Mouse (Mus musculus) heart, embryonic 12.5 days (tissue): ENCODE measurements around the gene Slamf8. TPM values are rescaled to one million over a fixed set of nuclear protein-coding genes. Genes with fewer than 3 reads are reported as not detected.

Experiments
- ATAC-seq: fragments of 200-750 bp; cut with Nextera tagmentation; 2 replicates; pipeline ENCODE4 v1.8.0; 2017; ENCODE audit warnings: moderate TSS enrichment, moderate library complexity; ENCODE audit not compliant: insufficient number of reproducible peaks, low FRiP score
- H3K27ac ChIP-seq: fragments of 300-500 bp; sonication (generic); 2 replicates; pipeline ENCODE4 v1.5.1; 2016; ENCODE audit warnings: mild to moderate bottlenecking, moderate library complexity; ENCODE audit not compliant: poor library complexity, severe bottlenecking
- H3K27me3 ChIP-seq: fragments of 300-500 bp; sonication (generic); replicated peaks from 2 replicates; pipeline ENCODE4 v1.6.1; 2016; ENCODE audit warnings: mild to moderate bottlenecking, moderate library complexity
- H3K36me3 ChIP-seq: fragments of 300-500 bp; sonication (generic); 2 replicates; pipeline ENCODE4 v1.6.1; 2016; ENCODE audit warnings: mild to moderate bottlenecking, moderate library complexity
- H3K4me1 ChIP-seq: fragments of 300-500 bp; sonication (generic); replicated peaks from 2 replicates; pipeline ENCODE4 v1.6.1; 2016; ENCODE audit warnings: mild to moderate bottlenecking
- H3K4me2 ChIP-seq: fragments of 300-500 bp; sonication (generic); 2 replicates; pipeline ENCODE4 v1.6.1; 2016; ENCODE audit warnings: mild to moderate bottlenecking, moderate library complexity
- H3K4me3 ChIP-seq: fragments of 300-500 bp; sonication (generic); 2 replicates; pipeline ENCODE4 v1.5.1; 2016; ENCODE audit warnings: mild to moderate bottlenecking
- H3K9ac ChIP-seq: fragments of 300-500 bp; sonication (generic); 2 replicates; pipeline ENCODE4 v1.6.1; 2016; ENCODE audit warnings: mild to moderate bottlenecking, moderate library complexity
- H3K9me3 ChIP-seq: fragments of 300-500 bp; sonication (generic); replicated peaks from 2 replicates; pipeline ENCODE4 v1.6.1; 2016; ENCODE audit warnings: mild to moderate bottlenecking, moderate library complexity
- WGBS: fragments of 180-500 bp; shearing (Covaris S2); methylation state at CpG from one replicate; pipeline ENCODE4 v1.1.7; 2016; 5-methylcytosine and 5-hydroxymethylcytosine counted together
- polyA plus RNA-seq: library from polyadenylated mRNA; unstranded; fragments of >200 nt; fragmentation: Nextera tagmentation; extraction: Ambion mirVana; gene quantifications from 2 replicates; pipeline ENCODE4 v1.2.1, GENCODE M21; 2016

Slamf8 gene
- polyA plus RNA-seq, 1 experiment from 2014 or later: not detected

- 57% methylated on average over 5 of the region's 5 CpGs for whole genome bisulfite sequencing
- Histone ChIP-seq H3K9ac (no peak overlapping the region), H3K4me3 (no peak overlapping the region), H3K27me3 (peaks cover 5% of the 10 kb centered on the region; the same call in 1 of the 2 replicates), H3K4me2 (no peak overlapping the region), H3K27ac (no peak overlapping the region), H3K9me3 (peaks cover 14% of the 10 kb centered on the region), H3K36me3 (no peaks in the 10 kb centered on the region), H3K4me1 (no peaks in the 10 kb centered on the region)
- no peak for ATAC-seq
These were observed 33.2 kb upstream of the Slamf8 start for GRCm38 (mm10) chr1:172623599-172623998.

GRCm38 (mm10) chr1:172619235-172619634 is 28.9 kb upstream of the Slamf8 start:
- Histone ChIP-seq H3K4me1 (0 out of 2 replicates have a peak, but pooled peaks cover 5% of the 10 kb centered on the region), H3K36me3 (no peaks in the 10 kb centered on the region), H3K27ac (no peak overlapping the region), H3K9ac (no peak overlapping the region), H3K9me3 (no peaks in the 10 kb centered on the region), H3K27me3 (peaks cover 5% of the 10 kb centered on the region; the same call in 1 of the 2 replicates), H3K4me3 (no peak overlapping the region), H3K4me2 (no peak overlapping the region)
- ATAC-seq: no peak
- 16% methylated on average over 7 of the region's 7 CpGs for WGBS

- ATAC-seq: no peak
These were observed 27.8 kb upstream of the Slamf8 start for GRCm38 (mm10) chr1:172618141-172618540.

GRCm38 (mm10) chr1:172617365-172618076 is 27.2 kb upstream of the Slamf8 start:
- no peak overlapping the region for H3K27ac ChIP-seq
- WGBS: 42% methylated on average over 14 of the region's 14 CpGs
- H3K9ac ChIP-seq: no peak overlapping the region
- peak overlapping the region; percentile 28; the same call in 1 of the 2 replicates for H3K4me3 ChIP-seq
- ATAC-seq: no peak
- H3K9me3 ChIP-seq: no peaks in the 10 kb centered on the region
- H3K4me1 ChIP-seq: 0 out of 2 replicates have a peak, but pooled peaks cover 5% of the 10 kb centered on the region
- no peaks in the 10 kb centered on the region for H3K36me3 ChIP-seq
- H3K27me3 ChIP-seq: no peaks in the 10 kb centered on the region
- H3K4me2 ChIP-seq: peak overlapping the region; percentile 67

More at GRCm38 (mm10) chr1:172618141-172618540, 27.8 kb upstream of the Slamf8 start:
- no peak overlapping the region for H3K4me2 ChIP-seq
- WGBS: 82% methylated on average over 4 of the region's 4 CpGs
- no peaks in the 10 kb centered on the region for H3K36me3 ChIP-seq
- H3K4me3 ChIP-seq: no peak overlapping the region
- H3K27me3 ChIP-seq: peaks cover 4% of the 10 kb centered on the region; the same call in 1 of the 2 replicates
- H3K9ac ChIP-seq: no peak overlapping the region
- H3K27ac ChIP-seq: no peak overlapping the region
- H3K4me1 ChIP-seq: 0 out of 2 replicates have a peak, but pooled peaks cover 5% of the 10 kb centered on the region
- no peaks in the 10 kb centered on the region for H3K9me3 ChIP-seq

GRCm38 (mm10) chr1:172616537-172617300 is 26.4 kb upstream of the Slamf8 start:
- H3K9ac ChIP-seq: no peak overlapping the region
- H3K4me2 ChIP-seq: peak overlapping the region; percentile 67
- 0 out of 2 replicates have a peak, but pooled peaks cover 2% of the 10 kb centered on the region for H3K27me3 ChIP-seq
- no peak overlapping the region for H3K27ac ChIP-seq
- WGBS: 17% methylated on average over 22 of the region's 22 CpGs
- ATAC-seq: no peak
- peak overlapping the region; percentile 28 for H3K4me3 ChIP-seq
- no peaks in the 10 kb centered on the region for H3K36me3 ChIP-seq
- 0 out of 2 replicates have a peak, but pooled peaks cover 5% of the 10 kb centered on the region for H3K4me1 ChIP-seq
- H3K9me3 ChIP-seq: no peaks in the 10 kb centered on the region

GRCm38 (mm10) chr1:172615412-172615811 is 25.0 kb upstream of the Slamf8 start:
- WGBS: 56% methylated on average over 4 of the region's 4 CpGs
- no peak overlapping the region for H3K4me2 ChIP-seq
- H3K4me3 ChIP-seq: no peak overlapping the region
- no peaks in the 10 kb centered on the region for H3K9me3 ChIP-seq
- 0 out of 2 replicates have a peak, but pooled peaks cover 5% of the 10 kb centered on the region for H3K4me1 ChIP-seq
- no peak for ATAC-seq
- H3K27me3 ChIP-seq: 0 out of 2 replicates have a peak, but pooled peaks cover 9% of the 10 kb centered on the region
- H3K36me3 ChIP-seq: no peaks in the 10 kb centered on the region
- no peak overlapping the region for H3K9ac ChIP-seq
- H3K27ac ChIP-seq: no peak overlapping the region

GRCm38 (mm10) chr1:172614654-172615053 is 24.3 kb upstream of the Slamf8 start:
- Histone ChIP-seq H3K36me3 (no peaks in the 10 kb centered on the region), H3K27me3 (0 out of 2 replicates have a peak, but pooled peaks cover 9% of the 10 kb centered on the region), H3K4me1 (0 out of 2 replicates have a peak, but pooled peaks cover 5% of the 10 kb centered on the region), H3K4me2 (no peak overlapping the region), H3K4me3 (no peak overlapping the region), H3K9ac (no peak overlapping the region), H3K9me3 (no peaks in the 10 kb centered on the region), H3K27ac (no peak overlapping the region)
- no peak for ATAC-seq
- WGBS: 81% methylated on average over 10 of the region's 10 CpGs

- H3K4me2 ChIP-seq: no peak overlapping the region
- no peak for ATAC-seq
- 50% methylated on average over 1 of the region's 1 CpGs for WGBS
- H3K27ac ChIP-seq: no peak overlapping the region
- H3K36me3 ChIP-seq: no peaks in the 10 kb centered on the region
- H3K9me3 ChIP-seq: no peaks in the 10 kb centered on the region
- H3K9ac ChIP-seq: no peak overlapping the region
- H3K4me3 ChIP-seq: no peak overlapping the region
- 0 out of 2 replicates have a peak, but pooled peaks cover 9% of the 10 kb centered on the region for H3K27me3 ChIP-seq
- H3K4me1 ChIP-seq: 0 out of 2 replicates have a peak, but pooled peaks cover 5% of the 10 kb centered on the region
These were observed 22.4 kb upstream of the Slamf8 start for GRCm38 (mm10) chr1:172612745-172613144.

- no peaks in the 10 kb centered on the region for H3K9me3 ChIP-seq
- no peak overlapping the region for H3K4me3 ChIP-seq
- H3K4me1 ChIP-seq: no peaks in the 10 kb centered on the region
- H3K36me3 ChIP-seq: no peaks in the 10 kb centered on the region
- H3K27ac ChIP-seq: no peak overlapping the region
- no peak overlapping the region for H3K4me2 ChIP-seq
- ATAC-seq: no peak
- no peak overlapping the region for H3K9ac ChIP-seq
- 0 out of 2 replicates have a peak, but pooled peaks cover 9% of the 10 kb centered on the region for H3K27me3 ChIP-seq
- 73% methylated on average over 10 of the region's 10 CpGs for WGBS
These were observed 20.9 kb upstream of the Slamf8 start for GRCm38 (mm10) chr1:172611304-172611703.

- Histone ChIP-seq H3K4me2 (no peak within 1 kb of the TSS), H3K36me3 (no peaks in the 10 kb centered on the region), H3K27ac (no peak within 1 kb of the TSS), H3K4me3 (no peak within 1 kb of the TSS), H3K9ac (no peak within 1 kb of the TSS), H3K4me1 (no peaks in the 10 kb centered on the region), H3K9me3 (no peaks in the 10 kb centered on the region), H3K27me3 (peaks cover 5% of the 10 kb centered on the region; the same call in 1 of the 2 replicates)
- 44% methylated on average over 1 of the region's 1 CpGs for WGBS
- ATAC-seq: no peak
These were observed 12.0 kb upstream of the Slamf8 start, which contains the start of gene Fcrl6 for GRCm38 (mm10) chr1:172602326-172602725. Fcrl6 (minus strand) TSS chr1:172602551.

- no peak overlapping the region for H3K27ac ChIP-seq
- no peaks in the 10 kb centered on the region; the same call in 1 of the 2 replicates for H3K27me3 ChIP-seq
- H3K4me2 ChIP-seq: no peak overlapping the region
- H3K36me3 ChIP-seq: no peaks in the 10 kb centered on the region
- no peak overlapping the region for H3K4me3 ChIP-seq
- H3K9me3 ChIP-seq: no peaks in the 10 kb centered on the region
- no peak for ATAC-seq
- H3K4me1 ChIP-seq: no peaks in the 10 kb centered on the region
- H3K9ac ChIP-seq: no peak overlapping the region
These were observed 4.1 kb upstream of the Slamf8 start for GRCm38 (mm10) chr1:172594495-172594894.
